Mouse (Mus musculus): Measurements from ENCODE around the gene Rph3a. TPM values are rescaled to one million over a fixed set of nuclear protein-coding genes. Genes with fewer than 3 reads are reported as not detected.
A peak's percentile ranks its signal among the peaks of the same experiment; 100 is the strongest.
"Not testable (repeated sequence)": the region's sequence is repeated elsewhere in the genome, so short reads cannot be mapped to it uniquely, and the experiment has no call there.

Gene Rph3a
- total RNA-seq, 2 experiments from 2014 or later, result 314 to 322 TPM

DNA sequence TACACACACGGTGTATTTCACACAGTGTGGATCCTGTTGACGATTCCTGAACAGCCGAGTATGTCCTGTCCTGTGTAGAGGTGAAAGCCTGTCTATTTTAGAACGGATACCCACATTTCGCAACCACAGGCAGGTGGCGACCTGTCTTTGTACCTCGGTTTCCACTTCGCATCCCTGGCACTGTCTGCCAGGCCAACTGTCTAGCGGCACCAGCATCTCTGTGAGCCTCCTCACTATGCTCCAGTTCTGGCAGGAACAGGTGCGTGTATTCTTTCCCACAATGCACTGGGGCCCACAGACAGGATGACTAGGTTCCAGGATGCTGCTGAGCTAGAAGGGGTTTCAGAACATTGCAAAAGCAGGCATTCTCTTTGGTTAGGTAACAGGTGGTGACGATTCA is 28.7 kb downstream of the Rph3a start:
- intact Hi-C loops (cut with DNase I), result no loop called here
- no peak for DNase-seq (ENCODE audit: low spot score in 2 of 2)

DNA sequence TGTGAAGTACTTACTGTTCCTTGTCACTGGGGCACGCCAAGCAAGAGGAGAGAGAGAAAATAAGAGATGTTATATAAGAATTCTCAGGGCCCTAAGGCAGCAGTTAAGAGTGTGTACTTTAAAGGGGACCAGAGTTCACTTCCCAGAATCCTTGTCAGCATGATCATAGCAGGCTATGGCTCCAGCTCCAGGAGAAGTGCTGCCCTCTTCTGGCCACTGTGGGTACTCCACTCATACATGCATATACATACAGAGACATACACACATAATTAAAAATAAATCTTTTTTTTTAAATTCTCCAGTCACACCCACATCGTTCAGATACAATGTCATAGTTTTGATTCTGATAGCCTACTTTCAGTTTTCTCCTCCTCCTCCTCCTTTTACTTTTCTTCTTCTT is 29.8 kb downstream of the Rph3a start:
- intact Hi-C loops (cut with DNase I), result no loop called here

DNA sequence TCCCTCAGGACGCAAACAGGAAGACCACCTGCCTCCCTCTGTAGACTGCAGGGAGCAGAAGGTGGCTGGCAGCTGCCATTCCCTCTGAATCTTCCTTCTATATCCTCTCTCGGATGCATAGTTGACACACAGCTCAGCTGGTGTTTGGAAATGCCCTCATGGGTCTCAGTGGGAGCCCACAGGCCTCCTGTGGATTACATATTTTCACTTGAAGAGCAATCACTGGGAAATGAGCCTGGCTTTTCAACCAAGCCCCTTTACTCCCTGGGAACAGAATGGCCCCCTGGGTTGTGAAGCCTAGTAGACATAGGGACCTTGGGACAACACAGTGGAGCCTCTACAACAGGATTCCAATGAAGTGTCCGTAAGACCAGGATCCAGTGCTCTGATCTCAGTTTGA is 33.8 kb downstream of the Rph3a start:
- no peak for DNase-seq (ENCODE audit: low spot score in 2 of 2)
- intact Hi-C loops (cut with DNase I), result no loop called here

More for the DNA sequence above, 29.8 kb downstream of the Rph3a start:
- DNase-seq (ENCODE audit: low spot score in 2 of 2), result no peak

- no peak for DNase-seq (ENCODE audit: low spot score in 2 of 2)
- intact Hi-C loops (cut with DNase I), result no loop called here
Observed at GRCm38 (mm10) chr5:120974522-120974921, 35.4 kb downstream of the Rph3a start.

DNA sequence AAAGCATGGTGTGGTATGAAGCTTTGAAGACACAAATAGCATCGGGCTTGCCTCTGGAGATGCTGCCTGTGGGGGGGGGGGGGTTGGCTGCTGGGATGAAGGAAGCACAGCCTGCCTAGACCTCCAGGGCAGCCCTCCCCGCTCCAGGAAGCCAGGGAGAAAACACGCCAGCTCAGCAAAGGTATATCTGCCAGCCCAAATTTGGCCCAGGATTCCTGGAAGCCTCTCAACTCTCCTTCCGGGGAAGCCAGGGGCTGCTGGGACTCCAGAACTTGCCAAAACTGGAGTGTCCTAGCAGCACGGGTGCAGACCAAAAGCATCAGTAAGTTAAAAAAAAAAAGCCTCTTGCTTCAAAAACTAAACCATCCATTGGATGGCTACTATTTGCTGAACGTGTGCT is 37.6 kb downstream of the Rph3a start:
- intact Hi-C loops (cut with DNase I), result no loop called here
- peak in 1 of 2 experiments; percentile 30 for DNase-seq (ENCODE audit: low spot score in 2 of 2)

DNA sequence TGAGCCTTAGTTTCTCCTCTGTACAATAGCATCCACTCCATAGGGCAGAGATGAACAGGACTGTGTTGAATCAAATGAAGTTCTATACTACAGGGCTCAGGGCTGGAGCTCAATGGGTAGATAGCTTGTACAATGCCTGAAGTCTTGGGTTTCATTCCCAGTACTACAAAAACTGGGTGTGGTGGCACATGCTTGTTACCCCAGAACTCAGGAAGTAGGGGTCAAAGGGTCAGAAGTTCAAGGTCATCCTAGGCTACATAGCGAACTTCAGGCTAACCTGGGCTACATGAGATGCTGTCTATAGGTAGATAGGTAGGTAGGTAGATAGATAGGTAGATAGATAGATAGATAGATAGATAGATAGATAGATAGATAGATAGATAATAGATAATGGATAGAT is 38.6 kb downstream of the Rph3a start:
- no peak for DNase-seq (ENCODE audit: low spot score in 2 of 2)
- intact Hi-C loops (cut with DNase I), result no loop called here

- intact Hi-C loops (cut with DNase I), result no loop called here
- no peak for DNase-seq (ENCODE audit: low spot score in 2 of 2)
Observed at GRCm38 (mm10) chr5:120969703-120970102, 40.2 kb downstream of the Rph3a start.

DNA sequence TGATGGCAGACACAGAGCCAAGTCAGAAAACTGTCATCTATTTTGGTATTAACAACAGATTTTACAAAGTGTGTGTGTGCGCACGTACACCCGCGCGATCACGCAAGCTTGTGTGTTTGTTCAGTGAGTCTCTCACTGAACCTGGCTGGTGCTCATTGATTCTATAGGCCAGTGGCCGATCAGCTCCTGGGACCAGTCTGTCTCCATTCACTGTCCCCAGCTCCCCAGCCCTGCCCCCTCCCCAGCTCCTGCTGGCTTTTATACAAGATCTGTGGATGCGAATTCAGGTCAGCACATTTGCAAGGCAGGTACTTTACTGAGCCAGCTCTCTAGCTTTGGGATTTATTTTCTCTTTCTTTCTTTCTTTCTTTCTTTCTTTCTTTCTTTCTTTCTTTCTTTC is 41.1 kb downstream of the Rph3a start:
- intact Hi-C loops (cut with DNase I), result no loop called here
- DNase-seq (ENCODE audit: low spot score in 2 of 2), result no peak

- DNase-seq (ENCODE audit: low spot score in 2 of 2), result no peak
- intact Hi-C loops (cut with DNase I), result no loop called here
Observed at GRCm38 (mm10) chr5:120968134-120968532, 41.8 kb downstream of the Rph3a start.

DNA sequence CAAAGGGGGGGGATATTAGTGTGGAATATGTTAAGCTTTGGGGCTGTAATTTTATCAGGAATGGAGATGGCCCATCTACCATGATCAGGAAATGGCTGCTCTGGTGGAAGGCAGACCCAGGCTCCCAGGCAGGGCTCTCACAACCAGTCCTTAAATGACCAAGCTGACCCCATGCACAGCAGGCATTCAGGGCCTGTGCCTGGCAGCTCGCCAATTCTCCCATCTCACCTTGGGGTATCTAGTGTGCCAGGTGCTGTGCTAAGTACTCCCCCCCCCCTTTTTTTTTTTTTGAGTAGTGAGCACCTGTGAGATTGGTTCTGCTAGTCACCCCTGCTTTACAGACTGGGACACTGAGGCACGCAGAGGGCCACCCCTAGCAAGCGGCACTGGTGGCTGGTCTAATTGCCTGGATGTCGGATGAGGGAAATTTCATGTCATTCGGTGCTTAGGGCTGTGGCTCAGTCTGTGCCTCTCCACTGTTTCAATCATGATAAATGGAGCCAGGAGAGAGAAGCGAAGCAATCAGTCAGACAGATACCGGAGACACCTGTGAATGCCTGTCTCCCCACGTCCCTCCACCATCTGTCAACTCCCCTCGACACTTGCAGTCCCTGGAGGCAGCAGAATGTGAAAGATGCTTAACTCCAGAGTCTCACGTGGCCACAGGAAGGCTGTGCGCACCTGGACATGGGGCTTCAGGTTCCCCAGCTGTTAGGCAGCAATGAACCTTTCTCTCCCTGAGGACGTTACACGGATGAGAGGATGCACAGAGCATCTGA is 42.3 kb downstream of the Rph3a start:
- intact Hi-C loops (cut with DNase I), result no loop called here
- no peak for DNase-seq (ENCODE audit: low spot score in 2 of 2)

GRCm38 (mm10) chr5:120966894-120967293 is 43.0 kb downstream of the Rph3a start:
- DNase-seq (ENCODE audit: low spot score in 2 of 2), result no peak
- intact Hi-C loops (cut with DNase I), result no loop called here

DNA sequence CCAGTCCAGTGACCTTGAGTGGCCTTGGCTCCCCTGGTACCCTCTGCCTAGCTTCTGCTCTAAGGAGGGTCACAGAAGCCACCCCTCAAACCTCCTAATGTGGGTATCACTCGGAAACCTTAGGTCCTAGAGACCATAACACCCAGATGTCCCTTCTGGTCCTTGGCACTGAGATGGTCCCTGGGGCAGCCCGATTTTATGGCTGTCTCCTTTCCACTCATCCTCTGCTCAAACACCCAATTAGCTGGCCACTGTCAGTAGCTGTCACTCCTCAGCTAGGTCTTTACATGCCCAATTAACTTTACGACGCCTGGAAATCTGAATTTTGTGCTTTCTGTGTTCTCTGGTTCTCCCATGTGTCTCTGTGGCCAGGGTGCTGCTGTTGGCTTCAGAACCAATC is 43.7 kb downstream of the Rph3a start:
- intact Hi-C loops (cut with DNase I), result no loop called here
- no peak for DNase-seq (ENCODE audit: low spot score in 2 of 2)

DNA sequence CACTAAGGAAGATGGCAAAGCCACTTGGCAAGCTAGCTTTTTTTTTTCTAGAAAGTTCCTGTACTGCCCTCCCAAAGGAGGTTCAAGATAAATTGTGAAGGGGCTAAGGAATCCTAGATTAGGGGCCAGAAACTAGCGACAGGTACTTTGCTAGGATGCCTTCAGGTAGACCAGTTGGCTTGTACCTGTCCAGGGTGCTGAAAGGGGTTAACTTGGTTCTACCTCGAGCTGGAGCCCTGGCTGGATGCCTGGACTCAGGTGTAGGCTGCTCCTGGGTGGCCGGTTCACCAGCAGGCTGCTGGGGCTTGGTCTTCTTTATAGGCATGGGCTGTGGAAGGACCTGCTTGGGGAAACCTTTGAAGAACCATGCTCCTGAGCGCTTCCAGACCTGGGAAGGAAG is 48.9 kb downstream of the Rph3a start:
- DNase-seq (ENCODE audit: low spot score in 2 of 2), result no peak
- intact Hi-C loops (cut with DNase I), result loop anchor here (5.0 kb wide), 1 partner anchor 201 kb away; no protein-coding TSS in a partner anchor

- intact Hi-C loops (cut with DNase I), result loop anchor here (5.0 kb wide), 3 partner anchors 173 to 218 kb away; no protein-coding TSS in a partner anchor
- DNase-seq (ENCODE audit: low spot score in 2 of 2), result peak; percentile 48 to 56
Observed at GRCm38 (mm10) chr5:120953974-120954373, 55.9 kb downstream of the Rph3a start.

DNA sequence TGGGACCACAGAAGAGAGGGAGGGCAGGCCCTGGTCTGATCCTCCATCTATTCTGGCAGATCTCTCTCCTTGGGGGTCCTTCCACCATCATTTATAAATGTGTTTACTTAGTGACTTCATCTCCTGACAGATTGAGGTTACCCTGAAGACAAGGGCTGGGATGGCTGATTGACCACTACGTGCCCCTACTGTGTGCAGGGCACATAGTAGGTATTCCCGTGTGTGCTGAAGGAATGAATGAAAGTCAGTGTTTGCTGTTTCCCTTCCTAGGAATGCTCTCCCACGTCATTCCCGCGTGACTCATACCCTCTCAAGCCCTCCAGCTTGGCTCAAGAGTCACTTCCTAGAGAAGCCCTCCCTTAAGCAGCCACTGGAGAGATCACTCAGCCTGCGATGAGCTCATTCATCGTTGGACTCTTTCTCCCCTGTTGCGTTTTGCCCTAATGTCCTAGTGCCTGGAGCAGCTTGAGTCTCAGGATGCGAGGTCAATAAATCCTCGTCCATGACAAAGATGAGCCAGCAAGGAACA is 57.6 kb downstream of the Rph3a start:
- intact Hi-C loops (cut with DNase I), result loop anchor here (5.0 kb wide), 3 partner anchors 175 to 220 kb away; no protein-coding TSS in a partner anchor
- no peak for DNase-seq (ENCODE audit: low spot score in 2 of 2)

DNA sequence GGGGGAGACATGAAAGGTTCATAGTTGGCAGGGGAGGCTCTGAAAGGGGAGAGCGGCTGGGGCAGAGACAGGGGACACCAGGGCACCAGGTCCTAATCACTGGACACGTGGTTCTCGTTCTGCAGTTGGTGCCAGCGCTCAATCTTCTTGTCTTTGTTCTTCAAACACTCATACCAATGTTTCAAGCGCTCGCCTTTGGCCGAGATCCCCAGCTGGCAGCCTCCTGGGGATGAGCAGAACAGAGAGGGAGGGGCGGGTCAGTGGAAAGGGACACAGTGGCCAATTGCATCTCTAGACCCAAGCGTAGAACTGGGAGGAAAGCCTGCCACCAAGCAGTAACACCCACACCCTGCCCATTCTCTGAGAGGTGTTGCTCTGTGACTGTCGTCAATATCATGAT is 67.8 kb downstream of the Rph3a start:
- DNase-seq (ENCODE audit: low spot score in 2 of 2), result peak in 1 of 2 experiments; percentile 39

GRCm38 (mm10) chr5:120938586-120938985 is 71.3 kb downstream of the Rph3a start:
- DNase-seq (ENCODE audit: low spot score in 2 of 2), result no peak
- intact Hi-C loops (cut with DNase I), result no loop called here

More for the DNA sequence above, 67.8 kb downstream of the Rph3a start:
- intact Hi-C loops (cut with DNase I), result no loop called here

GRCm38 (mm10) chr5:120937841-120938240 is 72.1 kb downstream of the Rph3a start:
- intact Hi-C loops (cut with DNase I), result no loop called here
- DNase-seq (ENCODE audit: low spot score in 2 of 2), result no peak

- no peak for DNase-seq (ENCODE audit: low spot score in 2 of 2)
- intact Hi-C loops (cut with DNase I), result loop anchor here (5.0 kb wide), 1 partner anchor 117 kb away; no protein-coding TSS in a partner anchor
Observed at GRCm38 (mm10) chr5:120933966-120934365, 75.9 kb downstream of the Rph3a start.

DNA sequence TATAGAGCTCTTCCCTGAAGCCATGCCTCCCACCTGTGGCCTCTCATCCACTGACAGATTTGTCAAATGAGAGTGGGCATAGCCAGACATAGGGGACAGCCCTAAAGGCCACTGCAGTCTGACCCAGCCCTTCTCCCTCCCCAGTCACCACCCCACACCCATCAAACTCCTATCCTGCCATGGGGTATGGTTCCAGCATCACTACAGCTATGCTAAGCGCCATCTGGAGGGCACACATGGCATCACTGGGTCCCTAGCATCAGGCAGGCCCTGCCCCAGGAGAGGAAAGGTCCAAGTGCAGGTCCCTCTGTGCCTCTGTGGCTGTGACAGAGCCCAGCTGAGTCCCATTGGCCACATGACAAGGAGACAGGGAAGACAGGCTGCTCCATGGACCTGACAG is 82.9 kb downstream of the Rph3a start:
- intact Hi-C loops (cut with DNase I), result loop anchor here (5.0 kb wide), 1 partner anchor 90 kb away; no protein-coding TSS in a partner anchor
- DNase-seq (ENCODE audit: low spot score in 2 of 2), result no peak

DNA sequence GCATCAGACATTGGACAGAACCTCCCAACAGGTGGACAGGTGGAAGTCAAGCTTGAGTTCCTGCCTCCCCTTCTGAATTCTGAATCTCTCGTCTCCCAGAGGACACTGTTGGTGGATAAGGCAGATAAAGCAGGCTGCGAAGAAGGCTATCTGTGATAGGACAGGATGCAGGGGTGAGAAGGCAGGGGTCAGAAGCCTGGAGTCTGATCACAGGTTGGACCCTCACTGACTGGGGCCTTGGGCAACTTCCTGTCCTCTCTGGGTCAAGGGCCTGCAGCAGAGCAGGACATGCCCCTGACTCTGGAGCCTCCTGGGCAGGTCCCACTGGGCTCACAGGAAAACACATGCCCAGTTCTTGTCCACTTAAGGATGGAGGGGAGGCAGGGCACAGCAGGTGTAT is 83.6 kb downstream of the Rph3a start:
- intact Hi-C loops (cut with DNase I), result loop anchor here (5.0 kb wide), 1 partner anchor 89 kb away; no protein-coding TSS in a partner anchor
- not testable (repeated sequence) for DNase-seq (ENCODE audit: low spot score in 2 of 2)
